In the genomic region with DNA sequence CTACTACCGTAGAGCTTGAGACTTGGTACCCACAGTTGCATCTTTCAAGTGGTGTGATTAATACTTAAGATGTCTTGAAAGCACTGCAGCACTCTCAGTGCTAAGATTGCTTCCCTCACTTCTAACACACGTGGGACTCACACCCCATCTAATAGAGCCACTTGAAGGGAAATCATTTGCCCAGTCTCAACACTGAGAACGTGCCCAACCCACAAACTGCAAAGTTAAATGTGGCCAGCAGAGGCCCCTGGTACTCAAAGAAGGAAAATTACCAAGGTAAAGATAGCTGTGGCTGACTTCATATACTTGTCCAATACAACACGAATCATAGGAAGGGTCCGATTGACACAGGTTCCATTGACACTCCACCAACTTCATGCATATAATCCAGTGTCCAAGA, we compare ENCODE assay signal across 8 mouse cellular contexts.
DNase-seq lines count a peak whose midpoint lies in the region; ATAC-seq and TF ChIP-seq lines count a peak whose summit lies in the region.

No protein-coding gene starts in this region.

- no peaks in the 10 kb centered on the region for H3K4me1 ChIP-seq in hindbrain, postnatal 0 days (ENCODE audit: insufficient read depth, low read length)
- no peaks in the 10 kb centered on the region for H3K4me1 ChIP-seq in hindbrain, embryonic 12.5 days
- no peaks in the 10 kb centered on the region for H3K4me1 ChIP-seq in hindbrain, embryonic 13.5 days (replicated peaks)

- no peak for ATAC-seq in hindbrain, postnatal 0 days
- no peak for ATAC-seq in hindbrain, embryonic 12.5 days (ENCODE audit: low FRiP score)
- no peak for ATAC-seq in hindbrain, embryonic 13.5 days (ENCODE audit: low FRiP score)

- no peak overlapping the region for H3K4me3 ChIP-seq in hindbrain, postnatal 0 days (ENCODE audit: low read length)
- no peak overlapping the region for H3K4me3 ChIP-seq in hindbrain, embryonic 12.5 days
- no peak overlapping the region for H3K4me3 ChIP-seq in hindbrain, embryonic 13.5 days

- peak; percentile 25 for DNase-seq in hindbrain, postnatal 0 days (ENCODE audit: low spot score)
- peak; percentile 24 for DNase-seq in A20 (ENCODE audit: low read depth, low spot score)
- DNase-seq in brain, embryonic 14.5 days (ENCODE audit: low read depth) = peak; percentile 6
- DNase-seq in layer of hippocampus, postnatal 10 days (ENCODE audit: low spot score in 2 of 2) = peak; percentile 18 to 20
- no peak for DNase-seq in urinary bladder, postnatal 4 days (ENCODE audit: low spot score in 2 of 2)
- DNase-seq in gastrocnemius, postnatal 4 days (ENCODE audit: low spot score in 2 of 2) = no peak

- H3K36me3 ChIP-seq in hindbrain, postnatal 0 days (ENCODE audit: insufficient read depth, low read length) = no peaks in the 10 kb centered on the region
- no peaks in the 10 kb centered on the region for H3K36me3 ChIP-seq in hindbrain, embryonic 12.5 days
- no peaks in the 10 kb centered on the region for H3K36me3 ChIP-seq in hindbrain, embryonic 13.5 days

- TF ChIP-seq POLR2A in brain, embryonic 14.5 days (IDR thresholded peaks at IDR 0.05; ENCODE audit: borderline replicate concordance, extremely low read depth, insufficient read depth, insufficient read length, poor library complexity, severe bottlenecking) = no peak

- no peaks in the 10 kb centered on the region for H3K9me3 ChIP-seq in hindbrain, postnatal 0 days (ENCODE audit: low read length)
- H3K9me3 ChIP-seq in hindbrain, embryonic 12.5 days (replicated peaks) = no peaks in the 10 kb centered on the region
- H3K9me3 ChIP-seq in hindbrain, embryonic 13.5 days = no peaks in the 10 kb centered on the region; the same call in 1 of the 2 replicates

- H3K27ac ChIP-seq in hindbrain, postnatal 0 days = no peak overlapping the region
- H3K27ac ChIP-seq in hindbrain, embryonic 12.5 days = no peak overlapping the region
- no peak overlapping the region for H3K27ac ChIP-seq in hindbrain, embryonic 13.5 days

- no peaks in the 10 kb centered on the region for H3K27me3 ChIP-seq in hindbrain, postnatal 0 days (ENCODE audit: insufficient read depth, low read length)
- no peaks in the 10 kb centered on the region for H3K27me3 ChIP-seq in hindbrain, embryonic 12.5 days
- no peaks in the 10 kb centered on the region for H3K27me3 ChIP-seq in hindbrain, embryonic 13.5 days

- H3K4me2 ChIP-seq in hindbrain, postnatal 0 days (ENCODE audit: low read depth, low read length) = no peak overlapping the region
- H3K4me2 ChIP-seq in hindbrain, embryonic 12.5 days (replicated peaks) = no peak overlapping the region
- H3K4me2 ChIP-seq in hindbrain, embryonic 13.5 days = no peak overlapping the region

- H3K9ac ChIP-seq in hindbrain, postnatal 0 days (replicated peaks; ENCODE audit: low read length) = no peak overlapping the region
- no peak overlapping the region for H3K9ac ChIP-seq in hindbrain, embryonic 12.5 days
- H3K9ac ChIP-seq in hindbrain, embryonic 13.5 days = no peak overlapping the region

- TF ChIP-seq CTCF in hindbrain, postnatal 0 days (IDR thresholded peaks at IDR 0.05; ENCODE audit: low read depth) = peak; percentile 56
- peak; percentile 22; the same call in 1 of the 2 replicates for TF ChIP-seq CTCF in brain, embryonic 14.5 days (IDR thresholded peaks at IDR 0.05; ENCODE audit: borderline replicate concordance, extremely low read depth, insufficient read depth, insufficient read length)

- WGBS in hindbrain, postnatal 0 days = 63% methylated on average over 5 of the region's 5 CpGs
- 57% methylated on average over 5 of the region's 5 CpGs for WGBS in hindbrain, embryonic 12.5 days
- WGBS in hindbrain, embryonic 13.5 days = 61% methylated on average over 5 of the region's 5 CpGs

Comparison
In these comparisons a context has a peak if more than half of its experiments do, and no peak if none do; other contexts are left out.
1. DNase-seq: peak in hindbrain, postnatal 0 days (single experiment), A20 (single experiment), brain, embryonic 14.5 days (single experiment) and layer of hippocampus, postnatal 10 days (2 of 2); none in urinary bladder, postnatal 4 days (0 of 2) and gastrocnemius, postnatal 4 days (0 of 2).